In the genomic region with DNA sequence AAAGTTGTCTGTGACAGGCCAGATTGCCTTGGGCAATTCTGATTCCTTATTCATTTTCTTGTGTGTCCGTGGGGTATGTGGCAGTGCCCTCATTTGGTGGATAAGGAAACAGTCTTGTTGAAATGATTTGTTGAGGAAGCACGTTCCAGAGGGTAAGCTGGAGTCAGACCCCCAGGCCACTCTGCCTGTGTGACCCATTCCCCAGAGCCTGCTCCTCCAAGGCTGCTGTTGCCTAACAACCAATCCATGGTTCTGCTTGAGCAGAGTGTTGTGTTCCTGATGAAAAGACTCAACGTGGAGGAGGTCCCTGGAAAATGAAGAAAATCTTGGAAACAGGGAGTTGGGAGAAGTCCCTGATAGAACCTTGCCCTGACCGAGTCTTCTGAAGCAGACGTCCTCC, we compare ENCODE assay signal across 10 mouse cellular contexts.
"Had no signal": no experiment of that assay in that cellular context is flagged by ENCODE, and none has a peak within 500 bp of the region (broad histone marks: within the 10 kb centered on the region; RNA-seq: fewer than 3 reads in every experiment).

No protein-coding gene starts in this region.

- H3K9me3 ChIP-seq: limb, embryonic 10.5 days; liver, embryonic 15.5 days had no signal

- DNase-seq: lung, adult 2 months; lung, postnatal 36 days; thymus, postnatal 4 days had no signal

- H3K36me3 ChIP-seq: limb, embryonic 10.5 days; liver, embryonic 15.5 days had no signal

- H3K4me2 ChIP-seq: liver, embryonic 11.5 days; liver, embryonic 15.5 days had no signal

- H3K9ac ChIP-seq: liver, embryonic 15.5 days had no signal

- H3K27me3 ChIP-seq: liver, embryonic 15.5 days had no signal

- ATAC-seq: lung, postnatal 0 days had no signal

- H3K27ac ChIP-seq: kidney, postnatal 0 days; layer of hippocampus, adult 2 months; limb, embryonic 10.5 days; liver, embryonic 15.5 days; stomach, postnatal 0 days had no signal

- H3K4me1 ChIP-seq: liver, embryonic 15.5 days had no signal

- H3K4me3 ChIP-seq: layer of hippocampus, adult 2 months; limb, embryonic 10.5 days; liver, embryonic 15.5 days had no signal
